Mouse (Mus musculus): ENCODE results near the gene Olfr610. TPM values are rescaled to one million over a fixed set of nuclear protein-coding genes. Genes with fewer than 3 reads are reported as not detected.

Olfr610 gene
- not detected for polyA plus RNA-seq (2014; fragmentation: Illumina TruSeq; extraction: RNeasy Lipid Tissue Mini Kit (QIAGEN cat#74804); ENCODE audit: low read depth, low replicate concordance)

GRCm38 (mm10) chr7:103512022-103512421 lies at the start of gene Olfr610:
Gene Olfr610 (minus strand): TSS chr7:103512122.

GRCm38 (mm10) chr7:103555779-103556178 lies 43.9 kb upstream of the Olfr610 start, which contains the start of gene Olfr615:
Gene Olfr615 (plus strand): TSS chr7:103556079.

GRCm38 (mm10) chr7:103547774-103548173 lies 35.9 kb upstream of the Olfr610 start, which contains the start of gene Olfr613:
Gene Olfr613 (plus strand): TSS chr7:103548074.

GRCm38 (mm10) chr7:103542617-103543016 lies 30.7 kb upstream of the Olfr610 start, which contains the start of gene Olfr612:
Gene Olfr612 (minus strand): TSS chr7:103542717.

GRCm38 (mm10) chr7:103520746-103521145 lies 8.8 kb upstream of the Olfr610 start, which contains the start of gene Olfr611:
Gene Olfr611 (minus strand): TSS chr7:103520846.

GRCm38 (mm10) chr7:103497962-103498361 lies 14.0 kb downstream of the Olfr610 start, which contains the start of gene Olfr609:
Gene Olfr609 (minus strand): TSS chr7:103498062.

GRCm38 (mm10) chr7:103469577-103469976 lies 42.3 kb downstream of the Olfr610 start, which contains the start of gene Olfr608:
Gene Olfr608 (plus strand): TSS chr7:103469877.

Other genes starting within 250 kb of the Olfr610 start
- not detected for gene Olfr596, start 206.5 kb downstream of the Olfr610 start, polyA plus RNA-seq (2014; fragmentation: Illumina TruSeq; extraction: RNeasy Lipid Tissue Mini Kit (QIAGEN cat#74804); ENCODE audit: low read depth, low replicate concordance)
- not detected for gene Olfr597, start 195.8 kb downstream of the Olfr610 start, polyA plus RNA-seq (2014; fragmentation: Illumina TruSeq; extraction: RNeasy Lipid Tissue Mini Kit (QIAGEN cat#74804); ENCODE audit: low read depth, low replicate concordance)
- not detected for gene Olfr598, start 188.6 kb downstream of the Olfr610 start, polyA plus RNA-seq (2014; fragmentation: Illumina TruSeq; extraction: RNeasy Lipid Tissue Mini Kit (QIAGEN cat#74804); ENCODE audit: low read depth, low replicate concordance)
- not detected for gene Olfr599, start 176.2 kb downstream of the Olfr610 start, polyA plus RNA-seq (2014; fragmentation: Illumina TruSeq; extraction: RNeasy Lipid Tissue Mini Kit (QIAGEN cat#74804); ENCODE audit: low read depth, low replicate concordance)
- gene Olfr600, start 162.5 kb downstream of the Olfr610 start, polyA plus RNA-seq (2014; fragmentation: Illumina TruSeq; extraction: RNeasy Lipid Tissue Mini Kit (QIAGEN cat#74804); ENCODE audit: low read depth, low replicate concordance) = not detected
- not detected for gene Olfr601, start 149.5 kb downstream of the Olfr610 start, polyA plus RNA-seq (2014; fragmentation: Illumina TruSeq; extraction: RNeasy Lipid Tissue Mini Kit (QIAGEN cat#74804); ENCODE audit: low read depth, low replicate concordance)
- not detected for gene Olfr603, start 125.9 kb downstream of the Olfr610 start, polyA plus RNA-seq (2014; fragmentation: Illumina TruSeq; extraction: RNeasy Lipid Tissue Mini Kit (QIAGEN cat#74804); ENCODE audit: low read depth, low replicate concordance)
- not detected for gene Usp17lc, start 97.0 kb downstream of the Olfr610 start, polyA plus RNA-seq (2014; fragmentation: Illumina TruSeq; extraction: RNeasy Lipid Tissue Mini Kit (QIAGEN cat#74804); ENCODE audit: low read depth, low replicate concordance)
- not detected for gene Olfr605, start 66.7 kb downstream of the Olfr610 start, polyA plus RNA-seq (2014; fragmentation: Illumina TruSeq; extraction: RNeasy Lipid Tissue Mini Kit (QIAGEN cat#74804); ENCODE audit: low read depth, low replicate concordance)
- gene Olfr606, start 63.1 kb downstream of the Olfr610 start, polyA plus RNA-seq (2014; fragmentation: Illumina TruSeq; extraction: RNeasy Lipid Tissue Mini Kit (QIAGEN cat#74804); ENCODE audit: low read depth, low replicate concordance) = not detected
- not detected for gene Olfr607, start 48.0 kb downstream of the Olfr610 start, polyA plus RNA-seq (2014; fragmentation: Illumina TruSeq; extraction: RNeasy Lipid Tissue Mini Kit (QIAGEN cat#74804); ENCODE audit: low read depth, low replicate concordance)
- gene Olfr608, start 42.2 kb downstream of the Olfr610 start, polyA plus RNA-seq (2014; fragmentation: Illumina TruSeq; extraction: RNeasy Lipid Tissue Mini Kit (QIAGEN cat#74804); ENCODE audit: low read depth, low replicate concordance) = not detected
- not detected for gene Olfr609, start 14.1 kb downstream of the Olfr610 start, polyA plus RNA-seq (2014; fragmentation: Illumina TruSeq; extraction: RNeasy Lipid Tissue Mini Kit (QIAGEN cat#74804); ENCODE audit: low read depth, low replicate concordance)
- gene Olfr611, start 8.7 kb upstream of the Olfr610 start, polyA plus RNA-seq (2014; fragmentation: Illumina TruSeq; extraction: RNeasy Lipid Tissue Mini Kit (QIAGEN cat#74804); ENCODE audit: low read depth, low replicate concordance) = not detected
- not detected for gene Olfr612, start 30.6 kb upstream of the Olfr610 start, polyA plus RNA-seq (2014; fragmentation: Illumina TruSeq; extraction: RNeasy Lipid Tissue Mini Kit (QIAGEN cat#74804); ENCODE audit: low read depth, low replicate concordance)
- gene Olfr613, start 36.0 kb upstream of the Olfr610 start, polyA plus RNA-seq (2014; fragmentation: Illumina TruSeq; extraction: RNeasy Lipid Tissue Mini Kit (QIAGEN cat#74804); ENCODE audit: low read depth, low replicate concordance) = not detected
- not detected for gene Olfr615, start 44.0 kb upstream of the Olfr610 start, polyA plus RNA-seq (2014; fragmentation: Illumina TruSeq; extraction: RNeasy Lipid Tissue Mini Kit (QIAGEN cat#74804); ENCODE audit: low read depth, low replicate concordance)
- not detected for gene Olfr616, start 57.0 kb upstream of the Olfr610 start, polyA plus RNA-seq (2014; fragmentation: Illumina TruSeq; extraction: RNeasy Lipid Tissue Mini Kit (QIAGEN cat#74804); ENCODE audit: low read depth, low replicate concordance)
- not detected for gene Olfr617, start 60.9 kb upstream of the Olfr610 start, polyA plus RNA-seq (2014; fragmentation: Illumina TruSeq; extraction: RNeasy Lipid Tissue Mini Kit (QIAGEN cat#74804); ENCODE audit: low read depth, low replicate concordance)
- not detected for gene Olfr618, start 78.0 kb upstream of the Olfr610 start, polyA plus RNA-seq (2014; fragmentation: Illumina TruSeq; extraction: RNeasy Lipid Tissue Mini Kit (QIAGEN cat#74804); ENCODE audit: low read depth, low replicate concordance)
- gene Olfr619, start 88.5 kb upstream of the Olfr610 start, polyA plus RNA-seq (2014; fragmentation: Illumina TruSeq; extraction: RNeasy Lipid Tissue Mini Kit (QIAGEN cat#74804); ENCODE audit: low read depth, low replicate concordance) = not detected
- not detected for gene Olfr620, start 100.4 kb upstream of the Olfr610 start, polyA plus RNA-seq (2014; fragmentation: Illumina TruSeq; extraction: RNeasy Lipid Tissue Mini Kit (QIAGEN cat#74804); ENCODE audit: low read depth, low replicate concordance)
- gene Olfr622, start 130.6 kb upstream of the Olfr610 start, polyA plus RNA-seq (2014; fragmentation: Illumina TruSeq; extraction: RNeasy Lipid Tissue Mini Kit (QIAGEN cat#74804); ENCODE audit: low read depth, low replicate concordance) = not detected
- gene Olfr623, start 151.6 kb upstream of the Olfr610 start, polyA plus RNA-seq (2014; fragmentation: Illumina TruSeq; extraction: RNeasy Lipid Tissue Mini Kit (QIAGEN cat#74804); ENCODE audit: low read depth, low replicate concordance) = not detected
- not detected for gene Olfr624, start 159.1 kb upstream of the Olfr610 start, polyA plus RNA-seq (2014; fragmentation: Illumina TruSeq; extraction: RNeasy Lipid Tissue Mini Kit (QIAGEN cat#74804); ENCODE audit: low read depth, low replicate concordance)
- gene Olfr625-ps1, start 170.6 kb upstream of the Olfr610 start, polyA plus RNA-seq (2014; fragmentation: Illumina TruSeq; extraction: RNeasy Lipid Tissue Mini Kit (QIAGEN cat#74804); ENCODE audit: low read depth, low replicate concordance) = not detected
- gene Olfr243, start 202.5 kb upstream of the Olfr610 start, polyA plus RNA-seq (2014; fragmentation: Illumina TruSeq; extraction: RNeasy Lipid Tissue Mini Kit (QIAGEN cat#74804); ENCODE audit: low read depth, low replicate concordance) = not detected
- gene Olfr628, start 218.3 kb upstream of the Olfr610 start, polyA plus RNA-seq (2014; fragmentation: Illumina TruSeq; extraction: RNeasy Lipid Tissue Mini Kit (QIAGEN cat#74804); ENCODE audit: low read depth, low replicate concordance) = not detected
- not detected for gene Olfr629, start 232.8 kb upstream of the Olfr610 start, polyA plus RNA-seq (2014; fragmentation: Illumina TruSeq; extraction: RNeasy Lipid Tissue Mini Kit (QIAGEN cat#74804); ENCODE audit: low read depth, low replicate concordance)
- not detected for gene Olfr630, start 245.2 kb upstream of the Olfr610 start, polyA plus RNA-seq (2014; fragmentation: Illumina TruSeq; extraction: RNeasy Lipid Tissue Mini Kit (QIAGEN cat#74804); ENCODE audit: low read depth, low replicate concordance)